Mouse (Mus musculus): ENCODE data around the gene Ccl9.
"Not testable (repeated sequence)": the region's sequence is repeated elsewhere in the genome, so short reads cannot be mapped to it uniquely, and the experiment has no call there.

Ccl9 gene

GRCm38 (mm10) chr11:83580699-83581232, 2.3 kb upstream of the Ccl9 start:
- DNase-seq (ENCODE audit: low spot score), result no peak

GRCm38 (mm10) chr11:83578999-83579398, 563 bp upstream of the Ccl9 start:
- DNase-seq (ENCODE audit: low spot score), result no peak

GRCm38 (mm10) chr11:83576927-83577555, 1.4 kb downstream of the Ccl9 start:
- no peak for DNase-seq (ENCODE audit: low spot score)

- DNase-seq (ENCODE audit: low spot score), result no peak
Measured at GRCm38 (mm10) chr11:83572834-83573233, 5.6 kb downstream of the Ccl9 start.

- no peak for DNase-seq (ENCODE audit: low spot score)
Measured at GRCm38 (mm10) chr11:83572223-83572622, 6.2 kb downstream of the Ccl9 start.

- DNase-seq (ENCODE audit: low spot score), result no peak
Measured at GRCm38 (mm10) chr11:83570189-83570588, 8.2 kb downstream of the Ccl9 start.

GRCm38 (mm10) chr11:83569249-83569648, 9.2 kb downstream of the Ccl9 start:
- no peak for DNase-seq (ENCODE audit: low spot score)

- no peak for DNase-seq (ENCODE audit: low spot score)
Measured at GRCm38 (mm10) chr11:83568786-83569185, 9.7 kb downstream of the Ccl9 start.

- DNase-seq (ENCODE audit: low spot score), result no peak
Measured at GRCm38 (mm10) chr11:83568061-83568460, 10.4 kb downstream of the Ccl9 start.

- DNase-seq (ENCODE audit: low spot score), result no peak
Measured at GRCm38 (mm10) chr11:83567311-83567710, 11.1 kb downstream of the Ccl9 start.

GRCm38 (mm10) chr11:83566617-83567016, 11.8 kb downstream of the Ccl9 start:
- DNase-seq (ENCODE audit: low spot score), result no peak

GRCm38 (mm10) chr11:83563754-83564153, 14.7 kb downstream of the Ccl9 start:
- no peak for DNase-seq (ENCODE audit: low spot score)

- DNase-seq (ENCODE audit: low spot score), result no peak
Measured at GRCm38 (mm10) chr11:83562311-83562887, 16.0 kb downstream of the Ccl9 start.

- DNase-seq (ENCODE audit: low spot score), result no peak
Measured at GRCm38 (mm10) chr11:83560405-83560804, 18.0 kb downstream of the Ccl9 start.

- no peak for DNase-seq (ENCODE audit: low spot score)
Measured at GRCm38 (mm10) chr11:83557074-83557473, 21.4 kb downstream of the Ccl9 start.

GRCm38 (mm10) chr11:83556085-83556781, 22.2 kb downstream of the Ccl9 start:
- DNase-seq (ENCODE audit: low spot score), result no peak

GRCm38 (mm10) chr11:83551668-83552067, 26.8 kb downstream of the Ccl9 start:
- no peak for DNase-seq (ENCODE audit: low spot score)

- DNase-seq (ENCODE audit: low spot score), result not testable (repeated sequence)
Measured at GRCm38 (mm10) chr11:83551037-83551436, 27.4 kb downstream of the Ccl9 start.

GRCm38 (mm10) chr11:83550186-83550632, 28.2 kb downstream of the Ccl9 start:
- no peak for DNase-seq (ENCODE audit: low spot score)

- DNase-seq (ENCODE audit: low spot score), result no peak
Measured at GRCm38 (mm10) chr11:83544214-83544613, 34.2 kb downstream of the Ccl9 start.

GRCm38 (mm10) chr11:83541415-83541814, 37.0 kb downstream of the Ccl9 start:
- DNase-seq (ENCODE audit: low spot score), result no peak

GRCm38 (mm10) chr11:83540931-83541330, 37.5 kb downstream of the Ccl9 start:
- DNase-seq (ENCODE audit: low spot score), result no peak

- DNase-seq (ENCODE audit: low spot score), result no peak
Measured at GRCm38 (mm10) chr11:83538705-83539314, 39.6 kb downstream of the Ccl9 start.
